Mouse (Mus musculus): ENCODE results near the gene Elp4. TPM values are rescaled to one million over a fixed set of nuclear protein-coding genes. Genes with fewer than 3 reads are reported as not detected.

The Elp4 gene
- polyA plus RNA-seq, 1 experiment from 2014 or later, result 13.5 TPM

DNA sequence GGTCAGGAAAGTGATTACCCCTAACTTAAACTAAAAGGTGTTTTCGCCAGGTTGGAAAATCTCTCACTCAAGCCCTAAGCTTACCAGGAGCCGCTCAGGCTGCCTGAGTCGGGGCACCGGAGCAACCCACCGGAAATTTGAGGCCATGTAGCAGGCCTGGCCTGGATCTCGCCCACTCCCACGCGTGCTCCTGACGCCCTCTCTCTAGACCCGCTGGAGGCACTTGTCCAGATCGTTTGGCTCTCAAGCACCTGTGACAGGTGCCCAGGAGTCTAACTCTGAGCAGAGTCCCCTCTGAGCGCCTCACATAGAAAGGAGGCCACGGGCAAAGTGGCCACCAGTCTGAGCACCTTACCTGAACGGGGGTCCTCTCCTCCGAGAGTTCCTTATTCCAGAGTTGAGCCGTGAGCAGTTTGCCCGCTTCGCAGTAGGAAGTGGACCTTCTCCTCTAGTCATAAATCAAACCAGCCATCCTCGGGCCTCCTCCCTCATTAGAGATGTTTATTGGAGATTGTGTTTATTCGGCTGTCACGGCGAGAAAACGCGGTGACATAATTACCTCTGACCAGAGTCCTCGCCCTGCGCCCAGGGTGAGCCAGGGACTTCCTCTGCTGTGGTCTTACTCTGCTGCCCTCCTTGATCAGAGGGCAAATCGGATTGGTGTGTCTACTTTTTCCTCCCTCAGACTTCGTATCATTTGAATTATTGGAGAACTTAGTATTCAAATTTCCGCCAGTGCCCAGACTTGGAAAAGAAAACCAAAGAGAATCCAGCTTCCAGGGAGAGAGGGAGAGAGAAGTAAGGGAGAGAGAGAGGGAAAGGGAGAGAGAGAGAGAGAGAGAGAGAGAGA is 234.3 kb downstream of the Elp4 start:
- H3K27me3 ChIP-seq, result no peaks in the 10 kb centered on the region
- CTCF ChIA-PET, result no interaction called here
- DNase-seq (ENCODE audit: low read depth, low spot score), result no peak
- POLR2A ChIA-PET, result no interaction called here
- ATAC-seq, result no peak
- in situ Hi-C loops (cut with MboI; ENCODE audit: low pct_unique_long_range_greater_than_20kb), result no loop called here
- no peak for TF ChIP-seq CTCF (IDR thresholded peaks at IDR 0.05)

GRCm38 (mm10) chr2:105669371-105669861 is 234.9 kb downstream of the Elp4 start:
- DNase-seq (ENCODE audit: low read depth, low spot score), result no peak
- POLR2A ChIA-PET, result no interaction called here
- in situ Hi-C loops (cut with MboI; ENCODE audit: low pct_unique_long_range_greater_than_20kb), result no loop called here

DNA sequence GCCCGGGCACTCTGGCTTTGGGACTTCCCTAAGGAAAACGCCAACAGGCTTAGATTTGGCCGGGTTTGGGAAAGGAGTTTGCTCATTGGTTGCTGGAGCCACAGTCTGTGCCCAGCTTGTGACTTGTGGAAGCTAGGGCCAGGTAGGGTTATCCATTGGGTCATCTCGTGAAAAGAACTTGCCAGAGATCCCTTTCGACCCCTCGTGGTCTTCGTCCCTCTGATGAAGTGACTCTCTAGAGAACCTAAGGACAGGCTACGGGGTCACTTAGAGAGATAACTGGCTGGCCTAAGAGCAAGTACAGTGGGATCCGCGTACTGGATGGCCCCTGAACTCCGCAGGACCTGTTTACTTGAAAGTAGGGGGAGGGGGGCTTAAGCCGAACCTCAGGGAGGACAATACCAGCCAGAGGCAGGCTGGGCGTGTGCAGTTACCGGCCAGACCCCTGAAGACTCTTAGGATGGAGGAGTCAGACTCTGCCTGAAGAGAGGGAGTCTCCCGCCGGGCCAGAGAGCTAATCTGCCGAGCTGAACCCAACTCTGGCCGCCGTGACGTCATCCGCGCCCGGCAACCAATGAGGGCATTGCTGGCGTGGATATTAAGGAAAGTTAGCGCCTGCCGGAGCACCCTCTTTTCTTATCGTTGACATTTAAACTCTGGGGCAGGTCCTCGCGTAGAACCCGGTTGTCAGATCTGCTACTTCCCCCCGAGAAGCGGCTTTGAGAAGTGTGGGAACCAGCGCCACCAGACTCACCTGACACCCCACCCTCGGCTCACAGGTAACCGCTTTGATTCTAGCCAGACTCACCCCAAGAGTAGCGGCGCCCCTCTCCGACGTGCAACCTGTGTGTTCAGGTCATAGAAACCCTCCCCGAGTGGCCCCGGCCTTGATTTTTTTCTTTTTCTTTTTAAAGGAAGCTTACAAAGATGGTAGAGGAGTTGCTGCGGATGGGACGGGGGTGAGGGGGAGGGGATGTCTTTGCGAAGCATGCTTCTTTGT is 235.8 kb downstream of the Elp4 start, which contains the start of gene Pax6:
Pax6 (plus strand) TSS at position 630 of the 1,000 bp plus-strand sequence.
- no peak for ATAC-seq
- no peaks in the 10 kb centered on the region for H3K27me3 ChIP-seq
- in situ Hi-C loops (cut with MboI; ENCODE audit: low pct_unique_long_range_greater_than_20kb), result no loop called here
- ChIA-PET POLR2A (no interaction called here), CTCF (no interaction called here)
- TF ChIP-seq CTCF (IDR thresholded peaks at IDR 0.05), result no peak
- DNase-seq (ENCODE audit: low read depth, low spot score), result no peak

More at GRCm38 (mm10) chr2:105669371-105669861, 234.9 kb downstream of the Elp4 start:
- ATAC-seq, result no peak
- CTCF ChIA-PET, result no interaction called here
- no peak for TF ChIP-seq CTCF (IDR thresholded peaks at IDR 0.05)
- H3K27me3 ChIP-seq, result no peaks in the 10 kb centered on the region

GRCm38 (mm10) chr2:105667626-105667950 is 236.8 kb downstream of the Elp4 start:
- ATAC-seq (no peak), DNase-seq (ENCODE audit: low read depth, low spot score) (no peak)
- CTCF ChIA-PET, result no interaction called here
- POLR2A ChIA-PET, result no interaction called here
- in situ Hi-C loops (cut with MboI; ENCODE audit: low pct_unique_long_range_greater_than_20kb), result no loop called here
- peaks cover 2% of the 10 kb centered on the region for H3K27me3 ChIP-seq
- TF ChIP-seq CTCF (IDR thresholded peaks at IDR 0.05), result no peak

DNA sequence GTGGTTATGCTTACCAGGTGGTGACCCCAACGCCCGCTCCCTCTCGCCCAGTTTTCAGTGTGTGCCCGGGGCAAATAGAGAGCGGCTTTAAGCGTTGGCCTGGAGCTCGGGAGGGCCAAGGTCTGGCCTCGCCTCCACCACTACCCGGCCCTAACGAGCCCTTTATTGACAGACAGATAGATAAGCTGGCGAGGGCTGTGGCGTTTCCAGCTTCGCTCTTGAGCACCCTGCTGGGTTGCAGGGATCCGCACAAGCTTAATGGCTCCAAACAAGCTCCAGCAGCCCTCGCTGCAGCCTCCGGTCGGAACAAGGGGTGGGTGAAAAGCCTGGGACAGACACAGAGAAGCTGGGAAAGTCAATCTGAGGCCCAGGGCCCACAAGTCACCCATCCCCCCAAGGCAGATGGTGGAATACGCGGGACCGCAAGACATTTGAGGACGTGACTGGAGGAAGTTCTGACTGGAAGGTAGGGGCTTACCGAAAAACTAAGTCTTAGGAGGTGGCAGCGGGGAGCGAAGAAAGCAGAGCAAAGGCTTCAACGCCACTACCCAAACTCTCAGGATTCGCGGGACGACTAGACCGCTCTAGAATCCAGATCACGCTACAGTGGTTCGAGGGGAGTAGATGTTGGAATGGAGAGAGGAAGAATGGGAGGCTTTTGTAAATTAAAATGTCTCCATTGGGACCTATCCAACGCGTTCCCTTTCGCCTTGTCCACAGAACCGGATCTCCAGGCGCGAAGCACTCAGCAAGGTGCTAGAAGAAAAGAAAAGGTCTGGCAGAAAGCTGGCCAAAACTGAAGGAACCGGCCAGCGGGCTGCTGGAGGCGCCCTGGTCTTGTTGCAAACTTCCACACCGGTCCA is 237.4 kb downstream of the Elp4 start:
- ChIA-PET POLR2A (no interaction called here), CTCF (no interaction called here)
- in situ Hi-C loops (cut with MboI; ENCODE audit: low pct_unique_long_range_greater_than_20kb), result no loop called here
- no peak for TF ChIP-seq CTCF (IDR thresholded peaks at IDR 0.05)
- DNase-seq (ENCODE audit: low read depth, low spot score) (no peak), ATAC-seq (no peak)
- peaks cover 2% of the 10 kb centered on the region for H3K27me3 ChIP-seq

- in situ Hi-C loops (cut with MboI; ENCODE audit: low pct_unique_long_range_greater_than_20kb), result no loop called here
- POLR2A ChIA-PET, result no interaction called here
- no peak for DNase-seq (ENCODE audit: low read depth, low spot score)
- TF ChIP-seq CTCF (IDR thresholded peaks at IDR 0.05), result no peak
- H3K27me3 ChIP-seq, result peaks cover 6% of the 10 kb centered on the region
- CTCF ChIA-PET, result no interaction called here
- ATAC-seq, result no peak
Observed at GRCm38 (mm10) chr2:105666331-105666730, 238.0 kb downstream of the Elp4 start.

DNA sequence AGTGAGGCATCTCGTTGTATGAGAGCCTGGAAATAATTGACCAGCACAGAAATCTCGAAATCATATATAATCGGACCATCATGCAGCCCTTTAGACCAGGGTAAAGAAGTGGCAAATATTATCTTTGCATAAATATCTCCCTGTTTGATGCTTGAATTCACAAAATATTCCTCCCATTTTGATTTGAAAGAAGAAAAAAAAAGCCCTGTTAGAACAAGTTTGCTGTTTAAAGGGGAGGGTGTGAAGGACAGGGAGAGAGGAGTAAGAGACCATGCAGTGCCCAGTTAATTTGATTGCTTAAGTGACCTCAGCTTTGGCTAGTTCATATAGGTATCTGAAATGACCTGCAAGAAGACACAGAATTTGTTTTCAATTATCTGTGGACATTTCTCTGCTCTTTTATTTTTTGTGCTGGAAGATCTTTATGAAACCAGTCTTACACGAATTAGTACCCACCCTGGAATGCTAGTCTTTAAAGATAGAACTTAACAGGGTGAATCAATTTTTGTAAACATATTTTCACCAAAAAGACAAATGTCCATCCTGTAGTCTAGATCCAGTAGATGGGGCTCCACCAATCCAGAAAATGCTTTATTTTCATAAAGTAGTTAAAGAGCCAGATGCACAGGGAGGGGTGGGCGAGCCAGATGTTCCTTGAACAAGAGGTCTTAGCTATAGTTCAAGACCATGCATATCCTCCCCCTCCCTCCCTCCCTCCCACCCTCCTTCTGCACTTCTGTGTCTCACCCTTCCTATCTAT is 238.7 kb downstream of the Elp4 start:
- H3K27me3 ChIP-seq, result peaks cover 7% of the 10 kb centered on the region
- no peak for TF ChIP-seq CTCF (IDR thresholded peaks at IDR 0.05)
- ATAC-seq (no peak), DNase-seq (ENCODE audit: low read depth, low spot score) (no peak)
- CTCF ChIA-PET, result no interaction called here
- POLR2A ChIA-PET, result no interaction called here
- in situ Hi-C loops (cut with MboI; ENCODE audit: low pct_unique_long_range_greater_than_20kb), result no loop called here

GRCm38 (mm10) chr2:105664996-105665395 is 239.4 kb downstream of the Elp4 start:
- CTCF ChIA-PET, result no interaction called here
- POLR2A ChIA-PET, result no interaction called here
- DNase-seq (ENCODE audit: low read depth, low spot score) (no peak), ATAC-seq (no peak)
- in situ Hi-C loops (cut with MboI; ENCODE audit: low pct_unique_long_range_greater_than_20kb), result no loop called here
- H3K27me3 ChIP-seq, result peaks cover 7% of the 10 kb centered on the region
- TF ChIP-seq CTCF (IDR thresholded peaks at IDR 0.05), result no peak

- CTCF ChIA-PET, result no interaction called here
- POLR2A ChIA-PET, result no interaction called here
- H3K27me3 ChIP-seq, result peaks cover 9% of the 10 kb centered on the region
- DNase-seq (ENCODE audit: low read depth, low spot score), result no peak
- no peak for ATAC-seq
- TF ChIP-seq CTCF (IDR thresholded peaks at IDR 0.05), result no peak
- in situ Hi-C loops (cut with MboI; ENCODE audit: low pct_unique_long_range_greater_than_20kb), result no loop called here
Observed at GRCm38 (mm10) chr2:105663101-105663511, 241.3 kb downstream of the Elp4 start.

DNA sequence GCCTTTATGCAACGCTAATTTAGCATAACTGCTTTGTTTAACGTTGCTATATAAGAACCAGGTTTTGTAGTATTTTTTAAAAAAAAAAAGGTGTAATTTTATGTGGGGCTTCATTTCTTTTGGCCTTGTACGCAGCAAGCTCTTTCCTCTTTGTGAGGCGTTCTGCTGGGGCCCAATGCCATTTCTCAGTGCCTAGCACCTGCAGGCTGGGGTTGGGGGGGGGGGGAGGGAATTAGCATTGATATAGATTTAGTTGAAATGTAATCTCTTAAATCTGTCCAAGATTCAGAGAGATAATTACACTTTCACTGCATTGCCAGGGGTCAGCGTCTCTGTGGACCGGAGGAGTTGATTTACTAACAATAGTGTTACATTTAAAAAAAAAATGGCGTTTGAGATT is 241.8 kb downstream of the Elp4 start:
- DNase-seq (ENCODE audit: low read depth, low spot score) (no peak), ATAC-seq (no peak)
- in situ Hi-C loops (cut with MboI; ENCODE audit: low pct_unique_long_range_greater_than_20kb), result no loop called here
- POLR2A ChIA-PET, result no interaction called here
- peaks cover 12% of the 10 kb centered on the region for H3K27me3 ChIP-seq
- CTCF ChIA-PET, result no interaction called here
- TF ChIP-seq CTCF (IDR thresholded peaks at IDR 0.05), result no peak

All from Patski (cell line).